Mouse (Mus musculus): ENCODE measurements around the gene Ints14.

DNA sequence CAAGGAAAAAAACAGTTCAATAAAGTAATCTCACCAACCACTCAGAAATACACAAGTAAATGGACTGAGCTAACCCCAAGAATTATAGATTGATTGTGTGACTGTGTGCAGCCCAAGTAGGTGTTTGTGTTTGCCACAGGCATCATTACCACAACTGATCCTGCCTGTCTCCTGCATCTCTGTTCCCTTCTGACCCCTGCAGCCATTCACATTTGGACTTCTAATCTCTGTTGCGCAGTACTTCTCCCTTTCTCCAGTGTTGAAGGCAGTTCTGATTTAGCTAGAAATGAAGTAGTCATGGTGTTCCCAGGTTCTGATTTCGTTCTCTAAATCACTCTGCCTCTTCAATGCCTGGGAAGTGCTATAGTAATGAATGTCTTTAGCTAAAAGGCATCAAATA is 26.9 kb downstream of the Ints14 start:
- TF ChIP-seq POLR2AphosphoS5 (IDR thresholded peaks at IDR 0.05; ENCODE audit: insufficient replicate concordance, low read depth, low read length), result no peak
- no peak for TF ChIP-seq CTCF (IDR thresholded peaks at IDR 0.05; ENCODE audit: low read depth, low read length)
- no peak for TF ChIP-seq GATA1 (IDR thresholded peaks at IDR 0.05; ENCODE audit: borderline replicate concordance, low read length)

All from G1E (cell line).